Mouse (Mus musculus) megakaryocyte, adult 5-6 weeks (primary cell): ENCODE measurements around the gene Chml. TPM values are rescaled to one million over a fixed set of nuclear protein-coding genes. Genes with fewer than 3 reads are reported as not detected.

Experiments
- ATAC-seq: 2 replicates; pipeline ENCODE4 v1.8.0; 2016; ENCODE audit warnings: mild to moderate bottlenecking, inconsistent platforms; ENCODE audit not compliant: poor library complexity, severe bottlenecking
- total RNA-seq, 2 experiments: library from RNA; stranded (forward) in 1 of 2; stranded (reverse) in 1 of 2; fragments of 153-499, 151-499 nt in 1 of 2; fragments of 221-1000, 200-1000 nt in 1 of 2; gene quantifications; 2 replicates each; pipeline versions ENCODE4 v1.2.3 to v1.2.4; 2015 to 2017

The Chml gene
- total RNA-seq, 2 experiments from 2014 or later = 17.0 to 28.4 TPM

DNA sequence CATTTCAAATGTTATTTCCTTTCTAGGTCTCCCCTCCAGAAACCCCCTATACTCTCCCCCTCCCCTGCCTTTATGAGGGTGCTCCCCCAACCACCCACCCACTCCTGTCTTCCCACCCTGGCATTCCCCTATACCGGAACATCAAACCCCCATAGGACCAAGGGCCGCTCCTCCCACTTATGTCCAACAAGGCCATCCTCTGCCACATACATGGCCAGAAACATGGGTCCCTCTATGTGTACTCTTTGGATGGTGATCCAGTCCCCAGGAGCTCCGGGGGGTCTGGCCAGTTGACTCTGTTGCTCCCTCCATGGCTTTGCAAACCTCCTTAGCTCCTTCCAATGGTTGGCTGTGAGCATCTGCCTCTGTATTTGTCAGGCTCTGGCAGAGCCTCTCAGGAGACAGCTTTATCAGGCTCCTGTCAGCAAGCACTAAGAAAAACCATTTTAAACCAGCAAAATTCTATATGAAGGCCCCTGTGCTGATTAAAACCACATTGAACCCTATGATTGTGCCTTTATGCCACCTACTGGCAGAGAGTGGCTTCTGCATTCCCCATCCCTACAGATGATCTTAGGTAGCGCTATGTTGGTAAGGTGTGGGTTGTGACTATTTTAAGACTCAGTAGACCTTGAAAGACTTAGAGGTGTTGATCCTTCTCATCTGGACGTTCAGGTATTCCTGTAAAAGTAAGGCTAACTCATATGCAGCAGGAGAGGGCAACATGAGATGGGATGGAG lies 23.9 kb downstream of the Chml start:
- peak; percentile 91 for ATAC-seq

DNA sequence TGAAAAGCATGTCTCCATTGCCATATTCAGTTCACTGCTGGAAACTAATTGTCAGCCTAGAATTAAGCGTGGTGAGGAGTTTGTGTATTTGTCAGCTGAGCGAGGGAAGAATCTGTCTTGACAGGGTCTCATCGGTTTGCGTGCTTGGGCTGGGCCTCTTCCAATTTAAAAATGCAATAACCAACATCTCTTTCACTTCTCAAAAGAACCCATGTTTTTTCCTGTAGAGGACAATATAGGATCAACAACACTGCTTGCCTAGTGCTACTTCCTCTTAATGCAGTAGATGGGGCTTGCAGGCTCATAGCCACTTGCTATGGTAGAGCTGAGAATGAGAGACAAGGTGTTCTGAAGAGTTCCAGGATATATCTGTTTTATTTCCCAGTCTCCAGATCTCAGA lies 32.8 kb downstream of the Chml start:
- ATAC-seq = peak; percentile 90

GRCm38 (mm10) chr1:175648615-175649014 lies 44.1 kb downstream of the Chml start:
- ATAC-seq = no peak

- peak; percentile 38 for ATAC-seq
These were observed 45.7 kb downstream of the Chml start for GRCm38 (mm10) chr1:175646952-175647351.

- ATAC-seq = peak; percentile 49
These were observed 49.0 kb downstream of the Chml start for GRCm38 (mm10) chr1:175643496-175644265.

DNA sequence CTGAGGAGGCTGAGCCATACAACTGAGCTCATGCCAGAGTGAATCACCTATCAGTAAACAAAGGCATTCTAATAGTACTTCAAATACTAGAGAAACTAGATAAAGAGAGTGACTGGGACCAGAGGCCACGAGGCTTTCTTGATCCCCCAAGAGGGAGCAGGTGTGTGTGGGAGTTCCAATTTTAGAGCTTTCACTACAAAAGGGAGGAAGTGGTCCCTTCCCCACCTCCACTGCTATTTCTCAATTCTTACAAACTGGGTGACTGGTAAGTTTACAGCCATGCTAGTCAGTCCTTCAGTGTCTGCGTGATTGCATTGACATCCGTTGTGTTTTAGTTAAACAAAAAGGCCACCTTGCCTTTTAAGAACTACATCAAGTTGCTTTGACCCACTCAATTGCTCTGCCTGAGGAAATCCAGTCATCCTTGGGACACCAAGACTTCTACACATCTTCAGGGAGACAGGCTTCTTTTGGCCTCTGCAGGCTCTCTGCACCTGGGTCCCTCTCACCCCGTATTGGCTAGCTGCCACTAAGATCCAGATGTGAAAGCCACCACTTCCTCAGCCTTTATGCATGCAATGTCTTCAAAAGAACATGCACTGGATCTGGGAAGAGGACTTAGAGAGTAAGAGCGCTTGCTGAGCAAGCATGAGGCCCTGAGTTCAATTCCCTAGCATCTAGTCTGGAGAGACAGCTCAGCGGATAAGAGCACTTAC lies 52.1 kb downstream of the Chml start:
- ATAC-seq = peak; percentile 51

DNA sequence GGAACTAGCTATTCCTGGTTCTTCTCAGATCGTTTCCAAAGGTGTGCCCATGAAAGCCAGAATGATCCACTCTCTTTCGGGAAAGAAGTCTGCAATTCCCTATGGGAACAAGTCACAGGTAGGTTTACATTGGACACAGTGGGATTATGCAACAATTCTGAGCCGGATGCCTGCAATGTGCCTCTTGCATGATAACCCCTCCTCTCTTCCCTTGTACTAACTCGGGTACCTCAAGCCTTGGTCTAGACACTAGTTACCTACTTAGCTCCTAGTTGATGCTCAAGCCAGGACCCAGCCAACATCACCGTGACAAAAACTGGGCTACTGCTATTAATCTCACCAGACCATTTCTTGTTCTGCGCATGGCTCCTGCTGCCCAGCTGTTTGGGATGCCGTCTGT lies 53.6 kb downstream of the Chml start:
- ATAC-seq = no peak

DNA sequence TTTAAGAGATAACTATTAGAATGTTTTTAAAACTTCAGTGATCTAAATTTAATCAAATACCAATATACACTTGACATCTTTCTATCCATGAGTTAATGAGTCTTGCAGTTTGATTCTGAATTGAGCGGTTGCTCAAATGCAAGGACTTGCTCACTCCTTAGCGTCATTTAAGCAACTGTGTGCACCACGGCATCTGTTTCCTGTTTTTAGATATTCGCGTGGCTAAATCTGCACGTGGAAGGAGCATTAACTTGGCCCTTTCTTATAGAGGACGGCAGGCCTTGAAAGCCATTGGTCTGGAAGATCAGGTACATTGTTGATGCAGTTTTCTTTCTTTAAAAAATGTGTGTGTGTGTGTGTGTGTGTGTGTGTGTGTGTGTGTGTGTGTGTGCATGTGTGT lies 55.0 kb downstream of the Chml start:
- ATAC-seq = peak; percentile 55

DNA sequence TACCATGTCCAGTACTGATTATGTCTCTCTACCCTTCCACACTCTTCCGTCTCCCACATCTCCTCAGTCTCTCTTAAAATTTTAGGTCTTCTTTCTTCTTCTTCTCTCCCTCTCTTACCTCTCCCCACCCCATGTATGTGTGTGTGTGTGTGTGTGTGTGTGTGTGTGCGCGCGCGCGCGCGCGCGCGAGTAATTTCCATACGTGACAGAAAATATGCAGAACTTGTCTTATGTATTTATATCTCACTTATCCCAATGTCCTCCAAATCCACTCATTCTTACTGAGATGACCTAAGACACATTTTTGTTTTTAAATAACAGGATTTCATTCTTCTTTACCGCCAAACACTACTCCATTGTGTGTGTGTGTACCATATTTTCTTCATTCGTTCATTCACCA lies 60.2 kb downstream of the Chml start:
- no peak for ATAC-seq

Other genes with a start within 250 kb of the Chml start
- gene Rgs7, start 200.4 kb downstream of the Chml start, total RNA-seq (2015) = not detected in 2 replicates
- gene Rgs7, start 200.4 kb downstream of the Chml start, total RNA-seq (2017) = not detected in 2 replicates
- gene Kmo, start 72.5 kb downstream of the Chml start, total RNA-seq (2015) = 15.3 and 15.9 TPM in 2 replicates
- 27.6 and 34.5 TPM in 2 replicates for gene Kmo, start 72.5 kb downstream of the Chml start, total RNA-seq (2017)
- 85.8 and 106 TPM in 2 replicates for gene Fh1, start 67.3 kb downstream of the Chml start, total RNA-seq (2015)
- gene Fh1, start 67.3 kb downstream of the Chml start, total RNA-seq (2017) = 65.9 and 70.7 TPM in 2 replicates
- 1.5 and 1.9 TPM in 2 replicates for gene Opn3, start 125 bp downstream of the Chml start, total RNA-seq (2015)
- gene Opn3, start 125 bp downstream of the Chml start, total RNA-seq (2017) = 0.37 and 1.7 TPM in 2 replicates
- not detected in 2 replicates for gene Wdr64, start 5.7 kb upstream of the Chml start, total RNA-seq (2015)
- not detected in 2 replicates for gene Wdr64, start 5.7 kb upstream of the Chml start, total RNA-seq (2017)
- 22.8 and 27.0 TPM in 2 replicates for gene Exo1, start 187.7 kb upstream of the Chml start, total RNA-seq (2015)
- 16.3 and 20.8 TPM in 2 replicates for gene Exo1, start 187.7 kb upstream of the Chml start, total RNA-seq (2017)
- gene Gm38100, start 227.4 kb upstream of the Chml start, total RNA-seq (2015) = not detected in 2 replicates
- not detected in 2 replicates for gene Gm38100, start 227.4 kb upstream of the Chml start, total RNA-seq (2017)